ENCODE assay signal across 8 mouse cellular contexts in genomic region chr10:103367371-103368295, GRCm38 (mm10). TPM values are rescaled to one million over a fixed set of nuclear protein-coding genes. Genes with fewer than 3 reads are reported as not detected.
DNase-seq lines count a peak whose midpoint lies in the region; ATAC-seq and TF ChIP-seq lines count a peak whose summit lies in the region.

Gene Slc6a15 (plus strand): TSS chr10:103367783.

- peak; percentile 74 for ATAC-seq in embryonic facial prominence, embryonic 14.5 days (ENCODE audit: low read depth)
- ATAC-seq in hindbrain, embryonic 15.5 days (ENCODE audit: low FRiP score, low read depth) = peak; percentile 92
- peak; percentile 56; the same call in 1 of the 2 replicates for ATAC-seq in stomach, embryonic 14.5 days (ENCODE audit: insufficient number of reproducible peaks, insufficient read depth, low FRiP score, low read depth)

- H3K9ac ChIP-seq in ES-E14 (ENCODE audit: insufficient read depth, low read depth, low read length, poor library complexity, severe bottlenecking) = peak within 1 kb of the TSS; percentile 28
- peak within 1 kb of the TSS; percentile 63 for H3K9ac ChIP-seq in embryonic facial prominence, embryonic 14.5 days (ENCODE audit: low read depth, low read length)
- H3K9ac ChIP-seq in hindbrain, embryonic 15.5 days = peak within 1 kb of the TSS; percentile 57
- H3K9ac ChIP-seq in stomach, embryonic 14.5 days (replicated peaks; ENCODE audit: low read depth, low read length) = peak within 1 kb of the TSS; percentile 25

- TF ChIP-seq POLR2A in thymus, adult 2 months (IDR thresholded peaks at IDR 0.05; ENCODE audit: control insufficient read depth, extremely low read depth, insufficient read depth, low read length, poor library complexity) = no peak

- no peak for TF ChIP-seq CTCF in left cerebral cortex, adult 2 months (IDR thresholded peaks at IDR 0.05)
- no peak for TF ChIP-seq CTCF in thymus, adult 2 months (IDR thresholded peaks at IDR 0.05; ENCODE audit: borderline replicate concordance, control insufficient read depth, extremely low read depth, insufficient read depth, low read length, poor library complexity)

- H3K4me1 ChIP-seq in ES-E14 (ENCODE audit: control insufficient read depth in 2 of 2, insufficient read depth in 2 of 2, low read length in 2 of 2, poor library complexity in 1 of 2) = peaks cover 0 to 4% of the 10 kb centered on the region in 2 experiments; a peak in 2 of 4 replicates
- no peaks in the 10 kb centered on the region for H3K4me1 ChIP-seq in embryonic facial prominence, embryonic 14.5 days (ENCODE audit: control insufficient read depth, insufficient read depth, low read length)
- 0 out of 2 replicates have a peak, but pooled peaks cover 4% of the 10 kb centered on the region for H3K4me1 ChIP-seq in hindbrain, embryonic 15.5 days (replicated peaks)
- H3K4me1 ChIP-seq in stomach, embryonic 14.5 days (ENCODE audit: control insufficient read depth, insufficient read depth, low read length) = 0 out of 2 replicates have a peak, but pooled peaks cover 11% of the 10 kb centered on the region
- H3K4me1 ChIP-seq in thymus, adult 2 months (replicated peaks; ENCODE audit: control insufficient read depth, insufficient read depth, low read length) = no peaks in the 10 kb centered on the region; the same call in 1 of the 2 replicates

- in situ Hi-C loops in ES-E14 (cut with MboI; ENCODE audit: low sequenced_read_pairs in 2 of 2, unreplicated experiment in 2 of 2) = no loop called here

- no peaks in the 10 kb centered on the region for H3K36me3 ChIP-seq in ES-E14 (ENCODE audit: control insufficient read depth, insufficient read depth, low read length, poor library complexity, severe bottlenecking)
- no peaks in the 10 kb centered on the region for H3K36me3 ChIP-seq in embryonic facial prominence, embryonic 14.5 days (ENCODE audit: control insufficient read depth, insufficient read depth, low read length)
- no peaks in the 10 kb centered on the region for H3K36me3 ChIP-seq in hindbrain, embryonic 15.5 days
- H3K36me3 ChIP-seq in stomach, embryonic 14.5 days (ENCODE audit: control insufficient read depth, insufficient read depth, low read length) = no peaks in the 10 kb centered on the region
- no peaks in the 10 kb centered on the region for H3K36me3 ChIP-seq in thymus, adult 2 months (ENCODE audit: control insufficient read depth, insufficient read depth, low read length)

- H3K4me2 ChIP-seq in embryonic facial prominence, embryonic 14.5 days (ENCODE audit: low read depth, low read length) = peak within 1 kb of the TSS; percentile 99
- H3K4me2 ChIP-seq in hindbrain, embryonic 15.5 days = peak within 1 kb of the TSS; percentile 91
- peak within 1 kb of the TSS; percentile 98 for H3K4me2 ChIP-seq in stomach, embryonic 14.5 days (replicated peaks; ENCODE audit: low read depth, low read length)

- H3K4me3 ChIP-seq in ES-E14 (ENCODE audit: insufficient read depth in 1 of 2, low read depth in 1 of 2, low read length in 2 of 2, poor library complexity in 1 of 2, severe bottlenecking in 1 of 2) = peak within 1 kb of the TSS; percentile 68 to 69
- peak within 1 kb of the TSS; percentile 41 for H3K4me3 ChIP-seq in embryonic facial prominence, embryonic 14.5 days (ENCODE audit: low read depth, low read length)
- peak within 1 kb of the TSS; percentile 71 for H3K4me3 ChIP-seq in hindbrain, embryonic 15.5 days
- H3K4me3 ChIP-seq in left cerebral cortex, adult 2 months = peak within 1 kb of the TSS; percentile 77
- peak within 1 kb of the TSS; percentile 52 for H3K4me3 ChIP-seq in stomach, embryonic 14.5 days (ENCODE audit: low read depth, low read length)
- no peak within 1 kb of the TSS for H3K4me3 ChIP-seq in thymus, adult 2 months (ENCODE audit: control insufficient read depth, insufficient read depth, low read length)

- DNase-seq in ES-E14 (ENCODE audit: low read depth, low spot score) = peak; percentile 44
- peak; percentile 16 to 34 for DNase-seq in adrenal gland, postnatal 36 days
- peak; percentile 53 for DNase-seq in embryonic facial prominence, embryonic 14.5 days (ENCODE audit: low spot score)
- DNase-seq in left cerebral cortex, adult 2 months (ENCODE audit: extremely low spot score in 1 of 2, low spot score in 2 of 2) = peak; percentile 50 to 64
- peak; percentile 40 for DNase-seq in mesoderm, embryonic 11.5 days (ENCODE audit: low read depth, low spot score)
- no peak for DNase-seq in thymus, adult 2 months

- no peaks in the 10 kb centered on the region for H3K9me3 ChIP-seq in ES-E14 (ENCODE audit: control insufficient read depth, insufficient read depth, low read depth, low read length)
- no peaks in the 10 kb centered on the region for H3K9me3 ChIP-seq in embryonic facial prominence, embryonic 14.5 days (ENCODE audit: control insufficient read depth, low read length)
- H3K9me3 ChIP-seq in hindbrain, embryonic 15.5 days = no peaks in the 10 kb centered on the region
- no peaks in the 10 kb centered on the region for H3K9me3 ChIP-seq in stomach, embryonic 14.5 days (ENCODE audit: control insufficient read depth, low read depth, low read length)

- intact Hi-C loops in left cerebral cortex, adult 2 months (cut with DNase I) = no loop called here

- H3K27ac ChIP-seq in ES-E14 (ENCODE audit: insufficient read depth, low read depth, low read length, poor library complexity, severe bottlenecking) = peak within 1 kb of the TSS; percentile 61
- no peak within 1 kb of the TSS for H3K27ac ChIP-seq in embryonic facial prominence, embryonic 14.5 days (replicated peaks; ENCODE audit: low read depth, low read length)
- peak within 1 kb of the TSS; percentile 83 for H3K27ac ChIP-seq in hindbrain, embryonic 15.5 days (replicated peaks)
- H3K27ac ChIP-seq in left cerebral cortex, adult 2 months = peak within 1 kb of the TSS; percentile 89
- no peak within 1 kb of the TSS for H3K27ac ChIP-seq in stomach, embryonic 14.5 days (ENCODE audit: low read length)
- no peak within 1 kb of the TSS for H3K27ac ChIP-seq in thymus, adult 2 months (ENCODE audit: control insufficient read depth, insufficient read depth, low read length)

- H3K27me3 ChIP-seq in embryonic facial prominence, embryonic 14.5 days (replicated peaks; ENCODE audit: control insufficient read depth, insufficient read depth, low read length) = 0 out of 2 replicates have a peak, but pooled peaks cover 3% of the 10 kb centered on the region
- no peaks in the 10 kb centered on the region for H3K27me3 ChIP-seq in hindbrain, embryonic 15.5 days
- no peaks in the 10 kb centered on the region for H3K27me3 ChIP-seq in stomach, embryonic 14.5 days (ENCODE audit: control insufficient read depth, insufficient read depth, low read length)
- no peaks in the 10 kb centered on the region; the same call in 1 of the 2 replicates for H3K27me3 ChIP-seq in thymus, adult 2 months (ENCODE audit: control insufficient read depth, insufficient read depth, low read length)

- 1% methylated on average over 25 of the region's 43 CpGs for WGBS in embryonic facial prominence, embryonic 14.5 days
- under 1% methylated on average over 43 of the region's 43 CpGs for WGBS in hindbrain, embryonic 15.5 days
- under 1% methylated on average over 43 of the region's 43 CpGs for WGBS in stomach, embryonic 14.5 days
- WGBS in thymus, adult 2 months = 2% methylated on average over 43 of the region's 43 CpGs

TF ChIP-seq in ES-E14, 5 proteins besides CTCF, POLR2A, EP300 and RAD21:
- TF ChIP-seq CHD2 (IDR thresholded peaks at IDR 0.05; ENCODE audit: low read depth, low read length) (no peak), ZNF384 (IDR thresholded peaks at IDR 0.05; ENCODE audit: low read depth, low read length) (no peak), HCFC1 (IDR thresholded peaks at IDR 0.05; ENCODE audit: borderline replicate concordance, insufficient read depth, low read length) (no peak), MAFK (IDR thresholded peaks at IDR 0.05; ENCODE audit: insufficient read depth, low read depth, low read length) (no peak), ZC3H11A (IDR thresholded peaks at IDR 0.05; ENCODE audit: borderline replicate concordance, low read depth, low read length) (no peak)

RNA-seq across cellular contexts. Expression of gene Slc6a15, which starts in this region (rescaled TPM):
- 11.0 and 14.8 TPM in 2 replicates for total RNA-seq in ES-E14 (2012; rRNA removed)
- 1 to 10 TPM; 3.9 to 6.6 TPM for total RNA-seq in adrenal gland, postnatal 36 days (2021)
- 6.1 and 8.4 TPM in 2 replicates for polyA plus RNA-seq in embryonic facial prominence, embryonic 14.5 days (2014; fragmentation: Nextera tagmentation; extraction: Ambion mirVana)
- 67.9 and 77.8 TPM in 2 replicates for polyA plus RNA-seq in hindbrain, embryonic 15.5 days (2015; fragmentation: Nextera tagmentation; extraction: Ambion mirVana)
- 10 to 100 TPM; 48.2 to 48.9 TPM for total RNA-seq in left cerebral cortex, adult 2 months (2021)
- polyA plus RNA-seq in stomach, embryonic 14.5 days (2014; fragmentation: Nextera tagmentation; extraction: Ambion mirVana) = 13.0 and 14.1 TPM in 2 replicates
- polyA plus RNA-seq in thymus, adult 2 months (2012; rRNA removed) = 0.09 TPM in 1 of 2 replicates, not detected in the other

Comparison
In these comparisons a context has a peak if more than half of its experiments do, and no peak if none do; other contexts are left out.
1. H3K27ac ChIP-seq: peak in ES-E14 (single experiment), hindbrain, embryonic 15.5 days (single experiment) and left cerebral cortex, adult 2 months (single experiment); none in embryonic facial prominence, embryonic 14.5 days (single experiment), stomach, embryonic 14.5 days (single experiment) and thymus, adult 2 months (single experiment).
2. Peak in every context shown above with its lines, with median percentiles within 50 percentile points of each other: H3K9ac ChIP-seq, ATAC-seq and H3K4me2 ChIP-seq.